Mouse (Mus musculus): ENCODE measurements around the gene Postn.

Gene Postn

GRCm38 (mm10) chr3:54420189-54420928 is 59.5 kb downstream of the Postn start:
- no peak for DNase-seq (ENCODE audit: low spot score)

- DNase-seq (ENCODE audit: low spot score) = no peak
These were observed 60.1 kb downstream of the Postn start for GRCm38 (mm10) chr3:54420983-54421382.

GRCm38 (mm10) chr3:54421666-54422065 is 60.8 kb downstream of the Postn start:
- DNase-seq (ENCODE audit: low spot score) = no peak

GRCm38 (mm10) chr3:54424146-54424545 is 63.2 kb downstream of the Postn start:
- no peak for DNase-seq (ENCODE audit: low spot score)

GRCm38 (mm10) chr3:54431663-54432062 is 70.8 kb downstream of the Postn start:
- no peak for DNase-seq (ENCODE audit: low spot score)

GRCm38 (mm10) chr3:54432167-54432566 is 71.3 kb downstream of the Postn start:
- DNase-seq (ENCODE audit: low spot score) = no peak

GRCm38 (mm10) chr3:54432605-54433004 is 71.7 kb downstream of the Postn start:
- no peak for DNase-seq (ENCODE audit: low spot score)

- no peak for DNase-seq (ENCODE audit: low spot score)
These were observed 73.7 kb downstream of the Postn start for GRCm38 (mm10) chr3:54434571-54434970.

- DNase-seq (ENCODE audit: low spot score) = no peak
These were observed 75.6 kb downstream of the Postn start for GRCm38 (mm10) chr3:54436373-54436964.

All from layer of hippocampus, adult 9-10 months (tissue).